Mouse (Mus musculus): Measurements from ENCODE around the gene Hist1h1a. TPM values are rescaled to one million over a fixed set of nuclear protein-coding genes. Genes with fewer than 3 reads are reported as not detected.
A peak's percentile ranks its signal among the peaks of the same experiment; 100 is the strongest.
"Not testable (repeated sequence)": the region's sequence is repeated elsewhere in the genome, so short reads cannot be mapped to it uniquely, and the experiment has no call there.

Gene Hist1h1a
- polyA plus RNA-seq, 1 experiment from 2014 or later, result 0.99 TPM

- H3K27ac ChIP-seq (ENCODE audit: low read length), result no peak overlapping the region
- WGBS, result 94% methylated on average over 5 of the region's 5 CpGs
- no peak for ATAC-seq
Measured at GRCm38 (mm10) chr13:23749563-23750121, 13.8 kb upstream of the Hist1h1a start.

GRCm38 (mm10) chr13:23750839-23751477, 12.5 kb upstream of the Hist1h1a start, which contains the start of gene Hist1h2ab:
Gene Hist1h2ab, plus strand, starts transcription at chr13:23751126.
- under 1% methylated on average over 31 of the region's 47 CpGs for WGBS
- H3K27me3 ChIP-seq (replicated peaks; ENCODE audit: control insufficient read depth, insufficient read depth, low read length); H3K36me3 ChIP-seq (ENCODE audit: control insufficient read depth, insufficient read depth, low read length); H3K9me3 ChIP-seq (ENCODE audit: control insufficient read depth, low read length); H3K4me1 ChIP-seq (ENCODE audit: control insufficient read depth, insufficient read depth, low read length): not testable (repeated sequence)
- Histone ChIP-seq H3K4me3 (ENCODE audit: low read length) (peak within 1 kb of the TSS; percentile 48), H3K27ac (ENCODE audit: low read length) (peak within 1 kb of the TSS; percentile 95), H3K4me2 (ENCODE audit: low read depth, low read length) (peak within 1 kb of the TSS; percentile 55), H3K9ac (ENCODE audit: low read depth, low read length) (peak within 1 kb of the TSS; percentile 66)
- ATAC-seq, result peak; percentile 34

More at GRCm38 (mm10) chr13:23749563-23750121, 13.8 kb upstream of the Hist1h1a start:
- Histone ChIP-seq H3K9me3 (ENCODE audit: control insufficient read depth, low read length) (no peaks in the 10 kb centered on the region), H3K9ac (ENCODE audit: low read depth, low read length) (no peak overlapping the region), H3K4me2 (ENCODE audit: low read depth, low read length) (no peak overlapping the region), H3K4me3 (ENCODE audit: low read length) (no peak overlapping the region), H3K27me3 (replicated peaks; ENCODE audit: control insufficient read depth, insufficient read depth, low read length) (no peaks in the 10 kb centered on the region), H3K36me3 (ENCODE audit: control insufficient read depth, insufficient read depth, low read length) (no peaks in the 10 kb centered on the region), H3K4me1 (ENCODE audit: control insufficient read depth, insufficient read depth, low read length) (peaks cover 7% of the 10 kb centered on the region; the same call in 1 of the 2 replicates)

GRCm38 (mm10) chr13:23751478-23751956, 11.9 kb upstream of the Hist1h1a start:
- Histone ChIP-seq H3K36me3 (ENCODE audit: control insufficient read depth, insufficient read depth, low read length) (no peaks in the 10 kb centered on the region), H3K9me3 (ENCODE audit: control insufficient read depth, low read length) (no peaks in the 10 kb centered on the region), H3K9ac (ENCODE audit: low read depth, low read length) (peak overlapping the region; percentile 66), H3K27me3 (replicated peaks; ENCODE audit: control insufficient read depth, insufficient read depth, low read length) (no peaks in the 10 kb centered on the region), H3K4me2 (ENCODE audit: low read depth, low read length) (peak overlapping the region; percentile 55), H3K4me1 (ENCODE audit: control insufficient read depth, insufficient read depth, low read length) (peaks cover 7% of the 10 kb centered on the region; the same call in 1 of the 2 replicates), H3K4me3 (ENCODE audit: low read length) (peak overlapping the region; percentile 48), H3K27ac (ENCODE audit: low read length) (peak overlapping the region; percentile 95)
- ATAC-seq, result peak; percentile 27
- WGBS, result 2% methylated on average over 11 of the region's 11 CpGs

DNA sequence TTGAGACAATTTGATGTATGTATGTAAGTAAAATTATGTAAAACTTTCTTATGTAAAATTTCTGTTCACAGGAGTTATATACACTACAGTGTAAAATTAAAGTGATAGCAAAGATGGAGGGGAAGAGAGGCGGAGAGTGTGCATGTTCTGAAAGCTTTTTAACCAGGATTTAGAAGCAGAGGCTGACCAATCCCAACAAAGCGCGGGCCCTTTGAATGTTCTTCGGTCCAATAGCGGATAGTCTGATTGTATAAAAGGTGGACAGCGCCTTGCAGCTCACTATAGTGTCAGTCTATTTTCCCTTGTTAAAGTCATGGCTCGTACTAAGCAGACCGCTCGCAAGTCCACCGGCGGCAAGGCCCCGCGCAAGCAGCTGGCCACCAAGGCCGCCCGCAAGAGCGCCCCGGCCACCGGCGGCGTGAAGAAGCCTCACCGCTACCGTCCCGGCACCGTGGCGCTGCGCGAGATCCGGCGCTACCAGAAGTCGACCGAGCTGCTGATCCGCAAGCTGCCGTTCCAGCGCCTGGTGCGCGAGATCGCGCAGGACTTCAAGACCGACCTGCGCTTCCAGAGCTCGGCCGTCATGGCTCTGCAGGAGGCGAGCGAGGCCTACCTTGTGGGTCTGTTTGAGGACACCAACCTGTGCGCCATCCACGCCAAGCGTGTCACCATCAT, 11.3 kb upstream of the Hist1h1a start, which contains the start of gene Hist1h3b:
Gene Hist1h3b, plus strand, starts transcription at position 201 of the 675 bp plus-strand sequence.
- H3K27ac ChIP-seq (ENCODE audit: low read length), result peak within 1 kb of the TSS; percentile 95
- not testable (repeated sequence) for H3K4me1 ChIP-seq (ENCODE audit: control insufficient read depth, insufficient read depth, low read length); H3K9me3 ChIP-seq (ENCODE audit: control insufficient read depth, low read length); H3K27me3 ChIP-seq (replicated peaks; ENCODE audit: control insufficient read depth, insufficient read depth, low read length); H3K36me3 ChIP-seq (ENCODE audit: control insufficient read depth, insufficient read depth, low read length)
- H3K4me2 ChIP-seq (ENCODE audit: low read depth, low read length), result peak within 1 kb of the TSS; percentile 56
- under 1% methylated on average over 14 of the region's 47 CpGs for WGBS
- peak within 1 kb of the TSS; percentile 48 for H3K4me3 ChIP-seq (ENCODE audit: low read length)
- H3K9ac ChIP-seq (ENCODE audit: low read depth, low read length), result peak within 1 kb of the TSS; percentile 66
- peak; percentile 88 for ATAC-seq

- no peak for ATAC-seq
- Histone ChIP-seq H3K36me3 (ENCODE audit: control insufficient read depth, insufficient read depth, low read length) (no peaks in the 10 kb centered on the region), H3K4me2 (ENCODE audit: low read depth, low read length) (peak overlapping the region; percentile 56), H3K4me3 (ENCODE audit: low read length) (peak overlapping the region; percentile 41), H3K9ac (ENCODE audit: low read depth, low read length) (peak overlapping the region; percentile 54), H3K27me3 (replicated peaks; ENCODE audit: control insufficient read depth, insufficient read depth, low read length) (no peaks in the 10 kb centered on the region), H3K27ac (ENCODE audit: low read length) (peak overlapping the region; percentile 61; the same call in 1 of the 2 replicates), H3K9me3 (ENCODE audit: control insufficient read depth, low read length) (no peaks in the 10 kb centered on the region), H3K4me1 (ENCODE audit: control insufficient read depth, insufficient read depth, low read length) (peaks cover 8% of the 10 kb centered on the region; the same call in 1 of the 2 replicates)
- 4% methylated on average over 6 of the region's 6 CpGs for WGBS
Measured at GRCm38 (mm10) chr13:23752742-23753172, 10.7 kb upstream of the Hist1h1a start.

- Histone ChIP-seq H3K9ac (ENCODE audit: low read depth, low read length) (no peak overlapping the region), H3K27me3 (replicated peaks; ENCODE audit: control insufficient read depth, insufficient read depth, low read length) (no peaks in the 10 kb centered on the region), H3K4me1 (ENCODE audit: control insufficient read depth, insufficient read depth, low read length) (0 out of 2 replicates have a peak, but pooled peaks cover 3% of the 10 kb centered on the region), H3K36me3 (ENCODE audit: control insufficient read depth, insufficient read depth, low read length) (no peaks in the 10 kb centered on the region), H3K4me2 (ENCODE audit: low read depth, low read length) (no peak overlapping the region; the same call in 1 of the 2 replicates), H3K27ac (ENCODE audit: low read length) (no peak overlapping the region), H3K4me3 (ENCODE audit: low read length) (no peak overlapping the region), H3K9me3 (ENCODE audit: control insufficient read depth, low read length) (no peaks in the 10 kb centered on the region)
- ATAC-seq, result no peak
- WGBS, result 57% methylated on average over 4 of the region's 4 CpGs
Measured at GRCm38 (mm10) chr13:23753314-23754078, 10.0 kb upstream of the Hist1h1a start.

- 0 out of 2 replicates have a peak, but pooled peaks cover 7% of the 10 kb centered on the region for H3K4me1 ChIP-seq (ENCODE audit: control insufficient read depth, insufficient read depth, low read length)
- no peaks in the 10 kb centered on the region for H3K9me3 ChIP-seq (ENCODE audit: control insufficient read depth, low read length)
- no peak overlapping the region for H3K27ac ChIP-seq (ENCODE audit: low read length)
- H3K27me3 ChIP-seq (replicated peaks; ENCODE audit: control insufficient read depth, insufficient read depth, low read length), result no peaks in the 10 kb centered on the region
- no peak overlapping the region for H3K4me3 ChIP-seq (ENCODE audit: low read length)
- H3K36me3 ChIP-seq (ENCODE audit: control insufficient read depth, insufficient read depth, low read length), result no peaks in the 10 kb centered on the region
- H3K4me2 ChIP-seq (ENCODE audit: low read depth, low read length), result no peak overlapping the region
- no peak for ATAC-seq
- no peak overlapping the region for H3K9ac ChIP-seq (ENCODE audit: low read depth, low read length)
Measured at GRCm38 (mm10) chr13:23755000-23755399, 8.5 kb upstream of the Hist1h1a start.

- Histone ChIP-seq H3K9me3 (ENCODE audit: control insufficient read depth, low read length) (no peaks in the 10 kb centered on the region), H3K4me2 (ENCODE audit: low read depth, low read length) (peak within 1 kb of the TSS; percentile 67), H3K36me3 (ENCODE audit: control insufficient read depth, insufficient read depth, low read length) (no peaks in the 10 kb centered on the region), H3K27ac (ENCODE audit: low read length) (peak within 1 kb of the TSS; percentile 92), H3K4me1 (ENCODE audit: control insufficient read depth, insufficient read depth, low read length) (0 out of 2 replicates have a peak, but pooled peaks cover 12% of the 10 kb centered on the region), H3K4me3 (ENCODE audit: low read length) (peak within 1 kb of the TSS; percentile 46), H3K9ac (ENCODE audit: low read depth, low read length) (peak within 1 kb of the TSS; percentile 68), H3K27me3 (replicated peaks; ENCODE audit: control insufficient read depth, insufficient read depth, low read length) (no peaks in the 10 kb centered on the region)
- WGBS, result 1% methylated on average over 12 of the region's 22 CpGs
- ATAC-seq, result peak; percentile 78
Measured at GRCm38 (mm10) chr13:23756790-23757189, 6.7 kb upstream of the Hist1h1a start, which contains the start of gene Hist1h4b. Gene Hist1h4b, plus strand, starts transcription at chr13:23757013.

Data from intestine, embryonic 16.5 days (tissue).